8 mouse cellular contexts compared by ENCODE assay signal in genomic region chr1:156781076-156781741, GRCm38 (mm10). TPM values are rescaled to one million over a fixed set of nuclear protein-coding genes. Genes with fewer than 3 reads are reported as not detected.
DNase-seq lines count a peak whose midpoint lies in the region; ATAC-seq lines count a peak whose summit lies in the region.

No protein-coding gene starts in this region.

- no peaks in the 10 kb centered on the region for H3K9me3 ChIP-seq in kidney, embryonic 14.5 days (ENCODE audit: control insufficient read depth, low read length)
- H3K9me3 ChIP-seq in embryonic facial prominence, embryonic 13.5 days = no peaks in the 10 kb centered on the region
- no peaks in the 10 kb centered on the region for H3K9me3 ChIP-seq in heart, embryonic 10.5 days

- H3K27me3 ChIP-seq in kidney, embryonic 14.5 days (ENCODE audit: control insufficient read depth, insufficient read depth, low read length) = no peaks in the 10 kb centered on the region
- no peaks in the 10 kb centered on the region for H3K27me3 ChIP-seq in embryonic facial prominence, embryonic 13.5 days
- H3K27me3 ChIP-seq in heart, embryonic 10.5 days (ENCODE audit: insufficient read depth, poor library complexity, severe bottlenecking) = no peaks in the 10 kb centered on the region

- H3K4me2 ChIP-seq in kidney, embryonic 14.5 days (replicated peaks; ENCODE audit: low read depth, low read length) = peak overlapping the region; percentile 15
- H3K4me2 ChIP-seq in embryonic facial prominence, embryonic 13.5 days = peak overlapping the region; percentile 33

- 9% methylated on average over 12 of the region's 12 CpGs for WGBS in kidney, embryonic 14.5 days
- 11% methylated on average over 12 of the region's 12 CpGs for WGBS in embryonic facial prominence, embryonic 13.5 days
- 59% methylated on average over 12 of the region's 12 CpGs for WGBS in heart, embryonic 10.5 days

- peak overlapping the region; percentile 68; the same call in 1 of the 2 replicates for H3K27ac ChIP-seq in kidney, embryonic 14.5 days (ENCODE audit: low read depth, low read length)
- H3K27ac ChIP-seq in embryonic facial prominence, embryonic 13.5 days = peak overlapping the region; percentile 93
- peak overlapping the region; percentile 67 for H3K27ac ChIP-seq in heart, embryonic 10.5 days

- peak; percentile 62 for ATAC-seq in kidney, embryonic 14.5 days (ENCODE audit: low FRiP score, low TSS enrichment)
- peak; percentile 78 for ATAC-seq in embryonic facial prominence, embryonic 13.5 days (ENCODE audit: insufficient number of reproducible peaks, insufficient read depth, low FRiP score, low TSS enrichment, low read depth)

- no peaks in the 10 kb centered on the region for H3K36me3 ChIP-seq in kidney, embryonic 14.5 days (ENCODE audit: control insufficient read depth, insufficient read depth, low read length)
- H3K36me3 ChIP-seq in embryonic facial prominence, embryonic 13.5 days = no peaks in the 10 kb centered on the region
- H3K36me3 ChIP-seq in heart, embryonic 10.5 days = no peaks in the 10 kb centered on the region

- DNase-seq in kidney, adult 18-20 months = no peak
- no peak for DNase-seq in heart, embryonic 10.5 days (ENCODE audit: low spot score)
- DNase-seq in kidney, postnatal 14 days = peak; percentile 51
- DNase-seq in neural tube, embryonic 10.5 days (ENCODE audit: extremely low spot score, low spot score) = peak; percentile 84
- no peak for DNase-seq in thymus, postnatal 36 days
- DNase-seq in right cerebral cortex, adult 18-20 months = no peak

- peaks cover 35% of the 10 kb centered on the region for H3K4me1 ChIP-seq in kidney, embryonic 14.5 days (ENCODE audit: control insufficient read depth, insufficient read depth, low read length)
- H3K4me1 ChIP-seq in embryonic facial prominence, embryonic 13.5 days = peaks cover 67% of the 10 kb centered on the region
- H3K4me1 ChIP-seq in heart, embryonic 10.5 days = peaks cover 38% of the 10 kb centered on the region

- no peak overlapping the region for H3K4me3 ChIP-seq in kidney, embryonic 14.5 days (ENCODE audit: low read length)
- H3K4me3 ChIP-seq in embryonic facial prominence, embryonic 13.5 days = no peak overlapping the region
- no peak overlapping the region for H3K4me3 ChIP-seq in heart, embryonic 10.5 days

- no peak overlapping the region for H3K9ac ChIP-seq in kidney, embryonic 14.5 days (ENCODE audit: low read depth, low read length)
- H3K9ac ChIP-seq in embryonic facial prominence, embryonic 13.5 days = 0 out of 2 replicates have a peak overlapping the region, but pooled peaks have one; percentile 41

RNA-seq across cellular contexts. Expression of gene Angptl1, which starts 57.2 kb away (rescaled TPM):
- 1.4 and 1.5 TPM in 2 replicates for polyA plus RNA-seq in kidney, embryonic 14.5 days (2014; fragmentation: Nextera tagmentation; extraction: Ambion mirVana)
- 17.7 and 18.5 TPM in 2 replicates for polyA plus RNA-seq in embryonic facial prominence, embryonic 13.5 days (2015; fragmentation: Nextera tagmentation; extraction: Ambion mirVana)
- polyA plus RNA-seq in heart, embryonic 10.5 days (2016; fragmentation: Nextera tagmentation; extraction: Ambion mirVana) = 0.79 and 1.9 TPM in 2 replicates

Comparison
In these comparisons a context has a peak if more than half of its experiments do, and no peak if none do; other contexts are left out.
1. DNase-seq: peak in kidney, postnatal 14 days (single experiment) and neural tube, embryonic 10.5 days (single experiment); none in kidney, adult 18-20 months (single experiment), heart, embryonic 10.5 days (single experiment), thymus, postnatal 36 days (0 of 2) and right cerebral cortex, adult 18-20 months (single experiment).
2. Peak in every context shown above with its lines, with median percentiles within 50 percentile points of each other: H3K27ac ChIP-seq.